Mouse (Mus musculus) right cerebral cortex, postnatal 4 days (tissue): ENCODE measurements at regions not wholly inside any gene's neighbourhood (a gene's known extent, or its start where the extent isn't known, plus 50 kb on each side); places are given as distances from the start of the nearest gene placed in this dataset.

Source experiments
- DNase-seq: peaks from one replicate; pipeline ENCODE4 v3.0.0-alpha.2; 2022

DNA sequence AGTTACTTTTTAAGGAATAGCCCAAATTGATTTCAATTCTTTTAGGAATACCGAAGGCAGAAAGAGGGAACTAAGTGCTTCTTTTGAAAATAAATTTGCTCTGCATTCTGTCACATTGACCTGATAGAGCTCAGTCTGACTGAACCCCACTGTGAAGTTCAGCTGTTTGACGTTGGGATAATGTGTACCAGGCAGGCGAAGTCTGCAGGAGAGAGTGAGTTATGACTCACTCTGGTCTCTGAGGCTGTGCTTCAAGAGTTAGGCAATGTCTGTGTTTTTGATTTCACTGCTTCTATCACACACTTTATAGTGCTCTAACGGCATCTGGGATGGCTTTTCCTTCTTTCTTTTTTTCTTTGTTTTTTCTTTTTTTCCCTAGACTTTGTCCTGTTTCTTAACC is 283.5 kb downstream of the Naf1 start:
- no peak for DNase-seq

DNA sequence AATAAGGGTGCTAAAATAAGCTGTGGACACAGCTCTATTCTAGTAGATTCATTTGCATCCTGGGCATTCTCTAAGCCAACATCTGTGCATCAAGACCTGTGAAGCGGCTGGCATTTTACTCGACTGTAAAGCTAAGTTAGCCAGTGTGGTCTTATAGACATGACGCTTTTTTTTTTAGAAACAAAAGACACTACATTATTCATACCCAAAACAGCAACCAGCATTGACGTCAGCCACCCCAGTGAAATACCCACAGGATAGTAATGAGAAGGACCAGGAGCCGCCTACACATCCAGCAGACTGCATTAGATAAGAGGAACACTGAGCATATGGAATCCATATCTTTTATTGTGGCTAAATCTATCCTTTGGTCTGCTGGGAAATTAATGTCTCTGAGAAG is 321.7 kb downstream of the Naf1 start:
- DNase-seq, result no peak

DNA sequence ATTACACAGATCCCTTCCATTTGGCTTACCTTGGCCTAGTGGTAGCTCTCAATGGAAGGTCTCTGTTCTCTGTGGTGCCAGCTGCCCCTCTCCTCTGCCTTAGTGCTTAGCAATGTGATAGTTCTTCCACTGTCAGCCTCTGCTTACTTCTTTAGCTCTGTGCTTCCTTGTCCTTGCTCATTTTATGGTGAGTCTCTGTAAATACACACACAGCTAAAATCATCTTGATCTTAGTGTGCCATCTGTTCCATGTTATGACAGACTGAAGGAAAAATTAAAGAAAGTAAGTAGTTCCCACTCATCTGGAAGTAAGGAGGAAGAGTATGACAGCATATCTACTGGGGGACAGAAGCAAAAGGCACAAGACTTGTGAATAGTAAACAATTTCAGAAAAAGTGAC is 324.4 kb upstream of the Nat3 start:
- DNase-seq, result no peak

DNA sequence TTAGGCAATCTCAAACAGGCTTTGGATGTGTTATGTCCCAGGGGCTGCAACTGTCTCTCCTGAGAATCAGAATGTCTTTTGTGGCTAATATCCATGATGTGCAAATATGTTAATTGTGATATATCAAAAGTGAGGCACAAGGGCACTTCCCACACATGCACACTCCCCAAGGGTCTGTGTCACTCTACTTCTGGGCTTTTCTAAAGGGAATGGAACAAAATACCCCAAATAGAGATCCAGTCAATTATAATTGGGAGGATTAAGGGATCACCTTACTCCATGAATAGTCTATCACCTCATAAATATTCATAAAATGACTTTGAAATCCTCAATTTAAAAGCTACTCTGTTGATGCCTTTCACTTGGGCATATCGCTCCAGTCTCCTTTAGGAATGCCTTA is 317.6 kb upstream of the Nat3 start:
- DNase-seq, result no peak

GRCm38 (mm10) chr8:67231921-67232701 is 291.5 kb upstream of the Nat3 start:
- DNase-seq, result no peak

GRCm38 (mm10) chr8:67238934-67239333 is 284.7 kb upstream of the Nat3 start:
- no peak for DNase-seq

DNA sequence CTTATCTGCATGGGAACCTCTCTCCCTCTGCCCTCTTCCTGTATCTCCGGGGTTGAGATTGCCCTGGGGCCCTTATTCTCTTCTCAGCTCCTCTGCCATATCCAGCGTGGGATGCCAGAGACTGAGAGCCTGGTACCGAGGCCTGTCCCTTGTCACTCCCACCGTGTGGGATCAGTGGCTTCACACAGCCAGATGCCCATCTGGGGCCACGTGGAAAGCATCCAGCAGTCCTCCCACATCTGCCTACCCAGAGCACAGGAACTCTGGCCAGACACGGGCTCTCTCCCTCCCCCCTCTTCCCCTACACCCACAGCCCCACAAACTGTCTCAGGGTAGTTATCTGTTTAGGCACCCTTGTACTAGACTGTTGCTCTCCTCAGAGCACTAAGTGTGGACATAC is 244.9 kb upstream of the Nat3 start:
- no peak for DNase-seq

GRCm38 (mm10) chr8:67279449-67279848 is 244.2 kb upstream of the Nat3 start:
- no peak for DNase-seq

GRCm38 (mm10) chr8:67310494-67310893 is 213.2 kb upstream of the Nat3 start:
- DNase-seq, result no peak

- no peak for DNase-seq
Measured at GRCm38 (mm10) chr8:67317371-67317770, 206.3 kb upstream of the Nat3 start.

- DNase-seq, result no peak
Measured at GRCm38 (mm10) chr8:67318675-67319074, 205.0 kb upstream of the Nat3 start.

GRCm38 (mm10) chr8:67320535-67320934 is 203.1 kb upstream of the Nat3 start:
- no peak for DNase-seq

DNA sequence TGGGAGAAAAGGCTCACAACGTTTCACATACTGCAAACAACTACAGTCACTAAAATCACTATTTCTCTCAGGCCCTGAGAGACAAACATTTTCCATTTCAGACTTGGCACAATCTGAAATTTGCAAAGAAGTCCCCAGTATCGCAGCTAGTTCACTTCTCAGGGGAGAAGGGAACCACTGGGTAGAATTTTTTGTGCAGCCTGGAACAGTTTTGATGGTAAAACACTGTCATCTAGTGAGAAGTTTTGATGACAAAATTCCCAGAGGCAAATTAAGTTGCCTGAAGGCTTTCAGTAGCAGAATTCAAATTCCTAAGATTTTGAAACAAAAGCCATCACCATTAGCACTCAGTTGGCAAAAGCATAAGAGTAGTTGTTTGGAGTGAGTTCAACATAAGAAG is 195.2 kb upstream of the Nat3 start:
- no peak for DNase-seq

GRCm38 (mm10) chr8:67377061-67377460 is 146.6 kb upstream of the Nat3 start:
- DNase-seq, result no peak

DNA sequence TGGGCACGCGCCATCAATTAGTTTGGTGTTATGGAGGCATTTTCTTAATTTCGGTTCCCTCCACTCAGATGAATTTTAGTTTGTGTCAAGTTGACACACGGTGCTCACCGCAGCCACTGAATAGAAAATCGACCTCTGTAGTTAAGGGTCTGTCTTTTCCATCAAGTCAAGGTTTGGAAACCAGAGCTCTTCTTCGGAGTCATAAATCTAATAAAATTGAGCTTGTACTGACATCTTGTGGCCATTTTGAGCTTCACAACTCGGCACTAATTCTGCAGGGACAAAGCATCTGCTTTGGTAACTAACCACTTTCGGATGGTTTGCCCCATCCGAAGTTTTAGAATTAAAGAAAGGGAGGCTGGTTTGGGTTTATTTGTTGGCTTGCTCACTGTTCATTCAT is 117.7 kb upstream of the Nat3 start:
- DNase-seq, result peak; percentile 22

DNA sequence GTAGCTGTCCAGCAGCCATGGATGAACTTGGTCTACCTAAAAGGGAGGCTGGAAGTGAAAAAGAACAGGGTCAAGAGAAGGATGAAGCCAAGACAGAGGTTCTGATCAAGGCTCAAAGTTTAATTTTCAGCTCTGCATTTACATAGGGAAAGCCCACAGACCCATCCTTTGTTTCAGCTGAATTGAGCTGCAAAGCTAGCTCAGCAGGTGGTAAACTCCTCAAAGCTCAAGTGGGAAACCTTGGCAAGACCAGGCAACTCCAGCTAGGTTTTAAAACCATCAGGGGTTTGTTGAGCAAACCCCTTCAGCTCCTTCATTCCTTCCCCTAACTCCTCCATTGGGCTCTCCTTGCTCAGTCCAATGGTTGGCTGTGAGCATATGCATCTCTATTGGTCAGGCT is 108.8 kb upstream of the Nat3 start:
- DNase-seq, result no peak

DNA sequence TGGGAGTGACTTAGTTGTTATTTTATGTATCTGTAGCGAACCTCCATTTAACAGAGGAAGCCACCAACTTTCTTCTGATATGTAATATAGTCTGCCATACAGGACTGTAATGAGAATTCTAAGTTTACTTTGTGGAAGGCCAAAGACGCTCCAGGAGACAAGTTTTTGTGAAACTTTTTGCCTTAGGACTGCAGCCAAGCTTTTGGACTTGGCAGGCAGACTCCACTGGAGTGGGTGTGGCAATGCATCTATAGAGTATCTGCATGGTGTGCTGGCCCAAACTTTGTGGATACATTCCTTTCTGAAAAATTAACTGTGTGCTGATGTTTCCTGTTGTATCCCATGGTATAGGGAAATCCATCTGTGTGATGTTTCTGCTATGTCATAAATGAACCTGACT is 101.1 kb upstream of the Nat3 start:
- DNase-seq, result no peak
